ENCODE assay signal across 31 mouse cellular contexts in genomic region chr2:114993419-114993818, GRCm38 (mm10).
"Had no signal": no experiment of that assay in that cellular context is flagged by ENCODE, and none has a peak within 500 bp of the region (broad histone marks: within the 10 kb centered on the region; RNA-seq: fewer than 3 reads in every experiment).

No protein-coding gene starts in this region.

- H3K9ac ChIP-seq: heart, embryonic 12.5 days; heart, embryonic 13.5 days; heart, embryonic 15.5 days; hindbrain, embryonic 12.5 days; hindbrain, embryonic 13.5 days; hindbrain, embryonic 14.5 days; hindbrain, embryonic 15.5 days; intestine, embryonic 15.5 days; kidney, embryonic 15.5 days had no signal

- H3K4me1 ChIP-seq: heart, embryonic 10.5 days; heart, embryonic 12.5 days; heart, embryonic 13.5 days; heart, embryonic 15.5 days; hindbrain, embryonic 10.5 days; hindbrain, embryonic 12.5 days; hindbrain, embryonic 13.5 days; hindbrain, embryonic 15.5 days; intestine, embryonic 15.5 days; kidney, embryonic 15.5 days had no signal

- H3K36me3 ChIP-seq: heart, embryonic 10.5 days; heart, embryonic 12.5 days; heart, embryonic 13.5 days; heart, embryonic 15.5 days; hindbrain, embryonic 10.5 days; hindbrain, embryonic 12.5 days; hindbrain, embryonic 13.5 days; hindbrain, embryonic 15.5 days; intestine, embryonic 15.5 days; kidney, embryonic 15.5 days had no signal

- H3K4me3 ChIP-seq: heart, embryonic 10.5 days; heart, embryonic 12.5 days; heart, embryonic 13.5 days; heart, embryonic 15.5 days; hindbrain, embryonic 10.5 days; hindbrain, embryonic 12.5 days; hindbrain, embryonic 13.5 days; hindbrain, embryonic 15.5 days; intestine, embryonic 15.5 days; kidney, embryonic 15.5 days; layer of hippocampus, adult 2 months; left cerebral cortex, adult 2 months had no signal

- H3K27ac ChIP-seq: heart, embryonic 10.5 days; heart, embryonic 13.5 days; heart, embryonic 15.5 days; hindbrain, embryonic 10.5 days; hindbrain, embryonic 12.5 days; hindbrain, embryonic 13.5 days; hindbrain, embryonic 14.5 days; hindbrain, embryonic 15.5 days; hindbrain, postnatal 0 days; intestine, embryonic 15.5 days; kidney, embryonic 15.5 days; kidney, postnatal 0 days; layer of hippocampus, adult 2 months; left cerebral cortex, adult 2 months had no signal

- H3K9me3 ChIP-seq: heart, embryonic 10.5 days; heart, embryonic 12.5 days; heart, embryonic 13.5 days; heart, embryonic 15.5 days; hindbrain, embryonic 10.5 days; hindbrain, embryonic 12.5 days; hindbrain, embryonic 13.5 days; hindbrain, embryonic 15.5 days; intestine, embryonic 15.5 days; kidney, embryonic 15.5 days had no signal

- H3K27me3 ChIP-seq: heart, embryonic 12.5 days; heart, embryonic 13.5 days; heart, embryonic 15.5 days; hindbrain, embryonic 12.5 days; hindbrain, embryonic 13.5 days; hindbrain, embryonic 15.5 days; intestine, embryonic 15.5 days; kidney, embryonic 15.5 days had no signal

- DNase-seq: heart, postnatal 10 days; heart, postnatal 14 days; heart, postnatal 36 days; heart, postnatal 4 days; kidney, adult 11 months; kidney, adult 18-20 months; kidney, adult 2 months; kidney, adult 8-10 months; kidney, adult 9 months; kidney, postnatal 10 days; kidney, postnatal 14 days; kidney, postnatal 25 days; kidney, postnatal 36 days; kidney, postnatal 4 days; layer of hippocampus, adult 9-11 months; layer of hippocampus, postnatal 36 days had no signal
